In genomic region chr14:47736471-47736870, GRCm38 (mm10) we compare ENCODE assay signal across 29 mouse cellular contexts.
DNase-seq lines count a peak whose midpoint lies in the region; ATAC-seq lines count a peak whose summit lies in the region.
"Had no signal": no experiment of that assay in that cellular context is flagged by ENCODE, and none has a peak within 500 bp of the region (broad histone marks: within the 10 kb centered on the region; RNA-seq: fewer than 3 reads in every experiment).

No protein-coding gene starts in this region.

- H3K27ac ChIP-seq in heart, embryonic 10.5 days, result no peak overlapping the region
- H3K27ac ChIP-seq in intestine, embryonic 15.5 days, result no peak overlapping the region
- H3K27ac ChIP-seq in forebrain, embryonic 14.5 days (ENCODE audit: low read depth, low read length), result no peak overlapping the region
- H3K27ac ChIP-seq: embryonic facial prominence, embryonic 12.5 days; embryonic facial prominence, embryonic 15.5 days; forebrain, embryonic 10.5 days; forebrain, embryonic 15.5 days; heart, embryonic 13.5 days; hindbrain, embryonic 14.5 days; hindbrain, postnatal 0 days had no signal

- no peak overlapping the region for H3K4me2 ChIP-seq in intestine, embryonic 15.5 days (replicated peaks)
- no peak overlapping the region for H3K4me2 ChIP-seq in forebrain, embryonic 14.5 days (ENCODE audit: low read length)
- H3K4me2 ChIP-seq: embryonic facial prominence, embryonic 12.5 days; embryonic facial prominence, embryonic 15.5 days; forebrain, embryonic 15.5 days; heart, embryonic 13.5 days; hindbrain, embryonic 14.5 days had no signal

- H3K4me1 ChIP-seq in heart, embryonic 10.5 days, result no peaks in the 10 kb centered on the region
- peaks cover 3% of the 10 kb centered on the region; the same call in 1 of the 2 replicates for H3K4me1 ChIP-seq in intestine, embryonic 15.5 days (replicated peaks)
- no peaks in the 10 kb centered on the region for H3K4me1 ChIP-seq in forebrain, embryonic 14.5 days (ENCODE audit: control insufficient read depth, insufficient read depth, low read length)
- H3K4me1 ChIP-seq: embryonic facial prominence, embryonic 12.5 days; embryonic facial prominence, embryonic 15.5 days; forebrain, embryonic 10.5 days; forebrain, embryonic 15.5 days; heart, embryonic 13.5 days had no signal

- H3K27me3 ChIP-seq in heart, embryonic 10.5 days (ENCODE audit: insufficient read depth, poor library complexity, severe bottlenecking), result no peaks in the 10 kb centered on the region
- H3K27me3 ChIP-seq in intestine, embryonic 15.5 days (replicated peaks), result no peaks in the 10 kb centered on the region
- H3K27me3 ChIP-seq in forebrain, embryonic 14.5 days (replicated peaks; ENCODE audit: control insufficient read depth, insufficient read depth, low read length), result no peaks in the 10 kb centered on the region
- H3K27me3 ChIP-seq: CH12.LX; embryonic facial prominence, embryonic 12.5 days; embryonic facial prominence, embryonic 15.5 days; forebrain, embryonic 15.5 days; heart, embryonic 13.5 days had no signal

- no peak overlapping the region for H3K9ac ChIP-seq in intestine, embryonic 15.5 days
- no peak overlapping the region for H3K9ac ChIP-seq in forebrain, embryonic 14.5 days (ENCODE audit: low read length)
- H3K9ac ChIP-seq: embryonic facial prominence, embryonic 12.5 days; embryonic facial prominence, embryonic 15.5 days; forebrain, embryonic 15.5 days; heart, embryonic 13.5 days; hindbrain, embryonic 14.5 days had no signal

- 93% methylated on average over 8 of the region's 8 CpGs for WGBS in heart, embryonic 10.5 days
- WGBS in intestine, embryonic 15.5 days, result 88% methylated on average over 8 of the region's 8 CpGs
- 65% methylated on average over 8 of the region's 8 CpGs for WGBS in forebrain, embryonic 14.5 days

- no peak overlapping the region for H3K4me3 ChIP-seq in heart, embryonic 10.5 days
- H3K4me3 ChIP-seq in intestine, embryonic 15.5 days (replicated peaks), result no peak overlapping the region
- H3K4me3 ChIP-seq in forebrain, embryonic 14.5 days (ENCODE audit: low read depth, low read length), result no peak overlapping the region
- H3K4me3 ChIP-seq: embryonic facial prominence, embryonic 12.5 days; embryonic facial prominence, embryonic 15.5 days; forebrain, embryonic 10.5 days; forebrain, embryonic 15.5 days; heart, embryonic 13.5 days had no signal

- peaks cover 73% of the 10 kb centered on the region for H3K36me3 ChIP-seq in heart, embryonic 10.5 days
- H3K36me3 ChIP-seq in intestine, embryonic 15.5 days, result 0 out of 2 replicates have a peak, but pooled peaks cover 18% of the 10 kb centered on the region
- H3K36me3 ChIP-seq in forebrain, embryonic 14.5 days (ENCODE audit: control insufficient read depth, insufficient read depth, low read length), result peaks cover 58% of the 10 kb centered on the region

- DNase-seq in heart, adult 11 months, result peak; percentile 74
- DNase-seq in heart, embryonic 10.5 days (ENCODE audit: low spot score), result no peak
- DNase-seq in 416B (ENCODE audit: low read depth), result peak; percentile 11
- peak; percentile 33 for DNase-seq in brain, adult 2 months (ENCODE audit: low read depth, low spot score)
- peak; percentile 70 for DNase-seq in gonadal fat pad, adult 2 months (ENCODE audit: low read depth)
- DNase-seq in forebrain, embryonic 14.5 days (ENCODE audit: low spot score), result no peak
- DNase-seq: adrenal gland, adult 2 months; adrenal gland, postnatal 25 days; cerebellum, adult 11 months; cerebellum, adult 2 months; cerebellum, adult 9-11 months; cerebellum, postnatal 25 days; gastrocnemius, postnatal 25 days; heart, adult 18-20 months; heart, postnatal 14 days; heart, postnatal 4 days; kidney, adult 2 months had no signal

- no peaks in the 10 kb centered on the region for H3K9me3 ChIP-seq in heart, embryonic 10.5 days
- H3K9me3 ChIP-seq in intestine, embryonic 15.5 days, result no peaks in the 10 kb centered on the region
- H3K9me3 ChIP-seq in forebrain, embryonic 14.5 days (replicated peaks; ENCODE audit: control insufficient read depth, low read length), result no peaks in the 10 kb centered on the region
- H3K9me3 ChIP-seq: embryonic facial prominence, embryonic 12.5 days; embryonic facial prominence, embryonic 15.5 days; forebrain, embryonic 10.5 days; forebrain, embryonic 15.5 days; G1E; heart, embryonic 13.5 days had no signal

- no peak for ATAC-seq in intestine, embryonic 15.5 days
- no peak for ATAC-seq in forebrain, embryonic 14.5 days
- ATAC-seq: forebrain, embryonic 15.5 days; hindbrain, postnatal 0 days; inflammation-experienced regulatory T-cells, adult 6 months; intestine, postnatal 0 days had no signal

Comparison
In these comparisons a context has a peak if more than half of its experiments do, and no peak if none do; other contexts are left out.
1. DNase-seq: peak in heart, adult 11 months (single experiment), 416B (single experiment), brain, adult 2 months (single experiment) and gonadal fat pad, adult 2 months (single experiment); none in heart, embryonic 10.5 days (single experiment) and forebrain, embryonic 14.5 days (single experiment).